Mouse (Mus musculus) spleen, adult 12 weeks (tissue): ENCODE results near the gene Zfp13.
"Not testable (repeated sequence)": the region's sequence is repeated elsewhere in the genome, so short reads cannot be mapped to it uniquely, and the experiment has no call there.

ENCODE experiments used
- DNase-seq: peaks from one replicate; pipeline ENCODE4 v3.0.0; 2022; ENCODE audit warnings: low spot score

Gene Zfp13

DNA sequence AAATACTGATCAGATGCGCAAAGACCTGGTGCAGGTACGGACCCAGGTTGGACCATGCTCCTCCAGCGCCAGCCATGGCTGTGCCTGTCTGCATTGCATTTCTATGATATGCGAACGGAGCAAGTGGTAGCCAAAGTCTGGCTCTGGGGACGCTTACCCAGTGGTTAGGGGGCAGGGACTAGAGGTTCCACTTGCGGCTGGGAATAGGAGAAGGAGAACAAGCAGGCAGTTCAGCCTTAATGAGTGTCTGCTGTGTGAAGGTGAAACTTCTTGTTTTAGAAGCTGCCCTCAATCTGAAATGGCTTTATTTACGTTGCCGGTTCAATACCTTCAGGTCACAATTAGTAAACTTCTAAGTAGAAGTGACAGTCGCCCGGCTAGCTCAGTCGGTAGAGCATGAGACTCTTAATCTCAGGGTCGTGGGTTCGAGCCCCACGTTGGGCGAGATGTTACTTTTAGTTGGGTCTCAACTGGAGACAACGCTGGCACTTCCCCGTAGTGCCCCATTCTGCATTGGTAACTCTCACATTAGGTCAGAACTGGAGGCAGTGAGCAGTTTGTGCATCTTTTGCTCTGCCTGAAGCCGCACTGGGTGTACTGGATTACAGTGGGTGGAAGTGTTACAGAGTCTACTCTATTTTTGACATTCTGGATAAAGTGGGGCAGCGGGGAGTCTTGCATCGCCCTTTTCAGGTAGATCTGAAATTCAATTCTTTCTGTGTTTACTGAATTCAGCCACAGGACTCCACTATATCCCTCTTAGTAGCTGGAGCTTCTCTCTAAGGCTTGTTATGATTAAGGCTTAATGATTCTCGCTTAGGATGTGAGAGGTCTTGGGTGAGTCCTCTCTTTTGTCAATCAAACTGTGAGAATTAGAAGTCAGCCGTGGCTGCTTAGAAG lies 65.4 kb downstream of the Zfp13 start:
- DNase-seq, result not testable (repeated sequence)

DNA sequence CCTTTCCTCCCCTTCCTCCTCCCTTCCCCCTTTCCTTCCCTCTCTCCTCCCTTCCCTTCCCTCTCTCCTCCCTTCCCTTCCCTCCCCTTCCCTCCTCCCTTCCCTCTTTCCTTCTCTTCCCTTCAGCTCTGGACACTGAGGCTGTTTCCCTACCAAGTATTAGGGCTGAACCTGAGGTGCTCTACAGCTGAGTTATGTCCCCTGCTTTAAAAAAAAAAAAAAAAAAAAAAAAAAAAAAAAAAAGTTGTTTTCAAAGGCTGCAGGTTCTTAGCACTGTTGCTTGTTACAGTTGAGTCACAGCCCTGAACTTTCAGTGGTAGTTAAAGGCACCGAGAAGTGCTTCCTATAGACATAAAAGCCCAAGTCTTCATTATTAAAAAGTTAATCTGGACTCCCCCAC lies 67.9 kb downstream of the Zfp13 start:
- DNase-seq, result not testable (repeated sequence)
